Mouse (Mus musculus) intestine, postnatal 0 days (tissue): ENCODE measurements around the gene Gstp1. TPM values are rescaled to one million over a fixed set of nuclear protein-coding genes. Genes with fewer than 3 reads are reported as not detected.
A peak's percentile ranks its signal among the peaks of the same experiment; 100 is the strongest.
"Not testable (repeated sequence)": the region's sequence is repeated elsewhere in the genome, so short reads cannot be mapped to it uniquely, and the experiment has no call there.

Experiments used
- ATAC-seq: fragments of 200-750 bp; cut with Nextera tagmentation; 2 replicates; pipeline ENCODE4 v1.8.0; 2017; ENCODE audit warnings: mild to moderate bottlenecking, moderate TSS enrichment, moderate library complexity
- H3K27ac ChIP-seq: fragments of 300-500 bp; sonication (generic); 2 replicates; pipeline ENCODE4 v1.5.1; 2014; ENCODE audit warnings: mild to moderate bottlenecking, low read depth, low read length, moderate library complexity
- H3K27me3 ChIP-seq: fragments of 300-500 bp; sonication (generic); replicated peaks from 2 replicates; pipeline ENCODE4 v1.6.1; 2014; ENCODE audit warnings: low read length, mixed read lengths; ENCODE audit not compliant: control insufficient read depth, insufficient read depth
- H3K36me3 ChIP-seq: fragments of 300-500 bp; sonication (generic); 2 replicates; pipeline ENCODE4 v1.6.1; 2014; ENCODE audit warnings: mild to moderate bottlenecking, moderate library complexity; ENCODE audit not compliant: control insufficient read depth, insufficient read depth
- H3K4me1 ChIP-seq: fragments of 300-500 bp; sonication (generic); replicated peaks from 2 replicates; pipeline ENCODE4 v1.6.1; 2014; ENCODE audit warnings: antibody characterized with exemption, low read length, mixed read lengths; ENCODE audit not compliant: control insufficient read depth, insufficient read depth
- H3K4me2 ChIP-seq: fragments of 300-500 bp; sonication (generic); replicated peaks from 2 replicates; pipeline ENCODE4 v1.6.1; 2014; ENCODE audit warnings: low read depth, mild to moderate bottlenecking, moderate library complexity
- H3K4me3 ChIP-seq: fragments of 300-500 bp; sonication (generic); 2 replicates; pipeline ENCODE4 v1.5.1; 2014; ENCODE audit warnings: low read depth, low read length
- H3K9ac ChIP-seq: fragments of 300-500 bp; sonication (generic); 2 replicates; pipeline ENCODE4 v1.6.1; 2014; ENCODE audit warnings: mild to moderate bottlenecking, low read depth, low read length
- H3K9me3 ChIP-seq: fragments of 300-500 bp; sonication (generic); 2 replicates; pipeline ENCODE4 v1.6.1; 2016; ENCODE audit warnings: mixed run types; ENCODE audit not compliant: control insufficient read depth
- CTCF ChIP-seq: sonication (generic); IDR thresholded peaks from 2 replicates; pipeline ENCODE4 v1.5.1; 2016; ENCODE audit warnings: low read depth, mild to moderate bottlenecking, control low read depth, antibody characterized with exemption, moderate library complexity
- WGBS: fragments of 180-500 bp; shearing (Covaris S2); extraction: QIAGEN DNeasy Blood & Tissue Kit; methylation state at CpG from one replicate; pipeline ENCODE4 v1.1.7; 2014; 5-methylcytosine and 5-hydroxymethylcytosine counted together
- polyA plus RNA-seq: library from polyadenylated mRNA; unstranded; fragments of >200 nt; fragmentation: Nextera tagmentation; extraction: Ambion mirVana; gene quantifications from 2 replicates; pipeline ENCODE4 v1.2.1, GENCODE M21; 2015

Gene Gstp1
- polyA plus RNA-seq, 1 experiment from 2014 or later = 746 TPM

- peak; percentile 23; the same call in 1 of the 2 replicates for ATAC-seq
Observed at GRCm38 (mm10) chr19:4042124-4042523, 4.3 kb upstream of the Gstp1 start.

GRCm38 (mm10) chr19:4041500-4041899 lies 3.7 kb upstream of the Gstp1 start:
- H3K4me2 ChIP-seq = peak overlapping the region; percentile 48
- not testable (repeated sequence) for H3K36me3 ChIP-seq, H3K9me3 ChIP-seq, H3K27ac ChIP-seq, H3K9ac ChIP-seq, ATAC-seq, H3K27me3 ChIP-seq, H3K4me1 ChIP-seq
- 85% methylated on average over 3 of the region's 4 CpGs for WGBS
- peak overlapping the region; percentile 20; the same call in 1 of the 2 replicates for H3K4me3 ChIP-seq

More at GRCm38 (mm10) chr19:4042124-4042523, 4.3 kb upstream of the Gstp1 start:
- Histone ChIP-seq H3K4me2 (peak overlapping the region; percentile 48), H3K27me3 (no peaks in the 10 kb centered on the region), H3K9ac (no peak overlapping the region), H3K27ac (peak overlapping the region; percentile 52), H3K36me3 (no peaks in the 10 kb centered on the region), H3K9me3 (no peaks in the 10 kb centered on the region), H3K4me1 (peaks cover 6% of the 10 kb centered on the region; the same call in 1 of the 2 replicates), H3K4me3 (peak overlapping the region; percentile 20; the same call in 1 of the 2 replicates)
- TF ChIP-seq CTCF = no peak
- 39% methylated on average over 14 of the region's 14 CpGs for WGBS

GRCm38 (mm10) chr19:4040941-4041340 lies 3.2 kb upstream of the Gstp1 start:
- H3K4me3 ChIP-seq, H3K27me3 ChIP-seq, ATAC-seq, H3K9me3 ChIP-seq, H3K27ac ChIP-seq, H3K4me2 ChIP-seq, H3K36me3 ChIP-seq, H3K9ac ChIP-seq, H3K4me1 ChIP-seq: not testable (repeated sequence)
- WGBS = 92% methylated on average over 5 of the region's 5 CpGs

GRCm38 (mm10) chr19:4037154-4037787 lies 514 bp downstream of the Gstp1 start:
- H3K4me2 ChIP-seq = peak overlapping the region; percentile 71
- not testable (repeated sequence) for H3K9me3 ChIP-seq, H3K27me3 ChIP-seq, ATAC-seq, H3K4me1 ChIP-seq, H3K36me3 ChIP-seq
- WGBS = 18% methylated on average over 7 of the region's 8 CpGs
- H3K4me3 ChIP-seq = peak overlapping the region; percentile 53
- H3K27ac ChIP-seq = peak overlapping the region; percentile 65
- H3K9ac ChIP-seq = peak overlapping the region; percentile 59

- peak overlapping the region; percentile 74 for H3K27ac ChIP-seq
- H3K4me3 ChIP-seq = peak overlapping the region; percentile 16
- peak; percentile 87 for ATAC-seq
- no peak for TF ChIP-seq CTCF
- H3K27me3 ChIP-seq = no peaks in the 10 kb centered on the region
- 0 out of 2 replicates have a peak, but pooled peaks cover 3% of the 10 kb centered on the region for H3K4me1 ChIP-seq
- peak overlapping the region; percentile 55 for H3K4me2 ChIP-seq
- H3K36me3 ChIP-seq = no peaks in the 10 kb centered on the region
- WGBS = 50% methylated on average over 12 of the region's 12 CpGs
- no peaks in the 10 kb centered on the region for H3K9me3 ChIP-seq
- H3K9ac ChIP-seq = no peak overlapping the region
Observed at GRCm38 (mm10) chr19:4036327-4037045, 1.3 kb downstream of the Gstp1 start.

- no peak for ATAC-seq
Observed at GRCm38 (mm10) chr19:4033742-4034141, 4.0 kb downstream of the Gstp1 start.

More at GRCm38 (mm10) chr19:4033742-4034141, 4.0 kb downstream of the Gstp1 start:
- no peaks in the 10 kb centered on the region for H3K9me3 ChIP-seq
- H3K9ac ChIP-seq = 0 out of 2 replicates have a peak overlapping the region, but pooled peaks have one; percentile 1
- no peaks in the 10 kb centered on the region for H3K27me3 ChIP-seq
- TF ChIP-seq CTCF = no peak
- H3K4me3 ChIP-seq = no peak overlapping the region
- WGBS = 35% methylated on average over 5 of the region's 5 CpGs
- no peak overlapping the region for H3K4me2 ChIP-seq
- H3K4me1 ChIP-seq = 0 out of 2 replicates have a peak, but pooled peaks cover 3% of the 10 kb centered on the region
- H3K36me3 ChIP-seq = no peaks in the 10 kb centered on the region
- peak overlapping the region; percentile 57; the same call in 1 of the 2 replicates for H3K27ac ChIP-seq
